Mouse (Mus musculus) bone marrow macrophage, adult 2 months (primary cell): ENCODE results near the gene Csrp1. TPM values are rescaled to one million over a fixed set of nuclear protein-coding genes. Genes with fewer than 3 reads are reported as not detected.

Experiments
- H3K27ac ChIP-seq: 2 replicates; pipeline ENCODE4 v1.5.1; 2012; ENCODE audit warnings: low read depth, low read length; ENCODE audit not compliant: insufficient read depth
- H3K4me1 ChIP-seq: 2 replicates; pipeline ENCODE4 v1.6.1; 2012; ENCODE audit warnings: low read length; ENCODE audit not compliant: control insufficient read depth, insufficient read depth
- H3K4me3 ChIP-seq: 2 replicates; pipeline ENCODE4 v1.5.1; 2012; ENCODE audit warnings: mild to moderate bottlenecking, low read length, moderate library complexity; ENCODE audit not compliant: insufficient read depth
- CTCF ChIP-seq: IDR thresholded peaks from 2 replicates; pipeline ENCODE4 v1.5.1; 2012; ENCODE audit warnings: low read depth, mild to moderate bottlenecking, low read length, moderate library complexity
- POLR2A ChIP-seq: IDR thresholded peaks from 2 replicates; pipeline ENCODE4 v1.6.1; 2012; ENCODE audit warnings: mild to moderate bottlenecking, low read depth, low read length, borderline replicate concordance
- polyA plus RNA-seq: library from polyadenylated mRNA; stranded (reverse); fragments of >200 nt; gene quantifications from 2 replicates; pipeline ENCODE4 v1.2.4, GENCODE M21; 2012; ENCODE audit not compliant: missing spikeins, insufficient read depth, insufficient read length

The Csrp1 gene
- polyA plus RNA-seq, 1 experiment: 80.8 TPM

DNA sequence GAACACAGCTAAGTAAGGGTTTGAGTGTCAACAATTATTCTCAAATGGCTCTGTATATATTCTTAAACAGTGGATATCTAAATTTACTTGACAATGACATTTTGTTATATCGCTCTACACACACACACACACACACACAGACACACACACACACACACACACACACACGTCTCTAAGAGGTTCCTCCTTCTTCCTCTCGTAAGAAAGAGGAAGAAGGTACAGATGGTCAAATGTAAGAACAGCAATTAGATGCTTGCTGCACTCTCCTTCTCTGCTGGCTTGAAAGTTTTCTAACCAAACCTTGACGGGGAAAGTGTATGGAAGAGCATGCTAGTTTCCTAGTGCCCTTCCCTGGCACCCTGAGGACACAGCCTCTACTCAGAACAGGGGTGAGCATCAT is 39.1 kb upstream of the Csrp1 start:
- H3K4me1 ChIP-seq: peaks cover 43% of the 10 kb centered on the region
- H3K27ac ChIP-seq: peak overlapping the region; percentile 90
- H3K4me3 ChIP-seq: peak overlapping the region; percentile 26
- no peak for TF ChIP-seq POLR2A
- no peak for TF ChIP-seq CTCF

GRCm38 (mm10) chr1:135681122-135681521 is 38.7 kb upstream of the Csrp1 start:
- TF ChIP-seq CTCF (no peak), POLR2A (no peak)
- Histone ChIP-seq H3K4me1 (peaks cover 43% of the 10 kb centered on the region), H3K27ac (peak overlapping the region; percentile 90), H3K4me3 (peak overlapping the region; percentile 26)

- Histone ChIP-seq H3K4me3 (no peak overlapping the region), H3K27ac (peak overlapping the region; percentile 72), H3K4me1 (peaks cover 54% of the 10 kb centered on the region)
- TF ChIP-seq POLR2A (no peak), CTCF (no peak)
These were observed 35.0 kb upstream of the Csrp1 start for GRCm38 (mm10) chr1:135684895-135685294.

- TF ChIP-seq POLR2A (no peak), CTCF (no peak)
- Histone ChIP-seq H3K27ac (peak overlapping the region; percentile 72), H3K4me1 (peaks cover 54% of the 10 kb centered on the region), H3K4me3 (0 out of 2 replicates have a peak overlapping the region, but pooled peaks have one; percentile 3)
These were observed 34.5 kb upstream of the Csrp1 start for GRCm38 (mm10) chr1:135685316-135685715.

GRCm38 (mm10) chr1:135686792-135687510 is 32.9 kb upstream of the Csrp1 start:
- Histone ChIP-seq H3K4me3 (peak overlapping the region; percentile 90), H3K4me1 (peaks cover 56% of the 10 kb centered on the region), H3K27ac (peak overlapping the region; percentile 73)
- TF ChIP-seq CTCF (no peak), POLR2A (no peak)

GRCm38 (mm10) chr1:135687771-135688492 is 31.9 kb upstream of the Csrp1 start:
- Histone ChIP-seq H3K27ac (peak overlapping the region; percentile 75), H3K4me1 (peaks cover 49% of the 10 kb centered on the region), H3K4me3 (peak overlapping the region; percentile 90)
- TF ChIP-seq POLR2A (no peak), CTCF (no peak)

DNA sequence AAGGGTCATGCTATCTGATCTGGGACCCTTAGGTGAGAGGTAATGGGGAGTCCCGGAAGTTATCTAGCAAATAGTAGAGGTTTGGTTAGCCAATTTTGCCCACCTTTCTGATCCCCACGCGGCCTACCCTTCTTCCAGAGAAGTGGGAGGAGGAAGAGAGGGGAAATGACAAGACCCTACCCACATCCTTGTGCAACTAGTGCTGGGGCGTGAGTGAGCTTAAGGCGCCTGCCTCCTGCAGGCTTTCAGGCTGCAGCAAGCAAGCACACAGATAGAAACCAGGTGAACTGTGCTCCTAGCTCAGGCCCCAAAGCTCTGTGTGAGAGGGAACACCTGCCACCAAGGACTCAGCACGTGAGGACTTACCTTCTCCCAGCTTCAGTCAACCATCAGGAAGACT is 31.2 kb upstream of the Csrp1 start:
- Histone ChIP-seq H3K27ac (peak overlapping the region; percentile 75), H3K4me3 (peak overlapping the region; percentile 90), H3K4me1 (peaks cover 49% of the 10 kb centered on the region)
- TF ChIP-seq POLR2A: no peak

DNA sequence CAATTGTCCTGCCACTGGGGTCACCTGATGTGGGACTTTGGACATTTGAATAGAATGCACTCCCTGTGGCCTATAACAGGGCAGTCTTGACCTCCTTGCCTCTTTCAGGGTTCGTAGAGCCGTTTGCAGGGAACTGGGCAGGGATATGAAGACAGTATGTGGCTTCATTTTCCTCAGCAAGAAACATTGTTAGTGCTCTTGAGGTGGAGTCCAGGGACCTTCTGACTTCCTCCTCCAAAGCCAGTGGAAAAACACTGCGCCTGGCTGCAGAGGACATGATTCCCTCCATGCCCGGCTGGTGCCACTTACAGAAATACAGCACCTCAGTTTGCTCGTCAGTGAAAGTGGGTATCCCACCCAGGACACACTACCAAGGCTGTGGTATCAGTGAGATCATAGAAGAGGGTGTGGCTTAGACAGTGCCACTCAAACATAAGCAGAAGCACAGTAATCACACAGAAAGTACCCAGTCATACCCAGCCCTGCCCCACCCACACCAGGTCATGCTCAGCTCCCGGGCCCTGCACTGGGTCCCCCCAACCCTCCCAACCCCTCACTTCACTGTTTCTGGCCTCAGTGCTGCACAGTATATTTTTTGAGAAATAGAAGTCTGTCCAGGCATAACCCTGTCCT is 29.0 kb upstream of the Csrp1 start:
- TF ChIP-seq CTCF: no peak
- TF ChIP-seq POLR2A: no peak
- Histone ChIP-seq H3K4me3 (peak overlapping the region; percentile 8; the same call in 1 of the 2 replicates), H3K27ac (peak overlapping the region; percentile 78), H3K4me1 (peaks cover 37% of the 10 kb centered on the region)

- Histone ChIP-seq H3K27ac (peak overlapping the region; percentile 78), H3K4me1 (peaks cover 37% of the 10 kb centered on the region), H3K4me3 (peak overlapping the region; percentile 8; the same call in 1 of the 2 replicates)
- TF ChIP-seq CTCF: no peak
These were observed 28.4 kb upstream of the Csrp1 start for GRCm38 (mm10) chr1:135691417-135691815.

DNA sequence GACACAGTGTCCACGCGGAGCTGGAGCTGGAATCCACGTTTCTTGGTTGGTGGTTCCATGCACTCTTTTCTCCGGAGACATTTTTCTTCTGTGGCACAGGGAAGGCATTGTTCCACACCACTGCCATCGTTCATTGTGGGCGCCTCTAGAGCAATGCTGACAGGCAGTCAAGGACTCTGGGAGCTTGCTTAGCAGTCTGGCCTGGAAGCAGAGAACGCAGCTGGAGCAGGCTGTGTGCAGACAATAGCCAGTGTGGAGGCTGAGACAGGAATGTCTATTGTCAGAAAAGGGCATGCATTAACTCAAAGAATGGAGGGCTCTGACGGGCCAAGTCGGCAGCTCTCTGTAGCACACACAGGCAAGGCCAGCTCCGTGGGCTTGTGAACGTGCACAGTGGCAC is 25.7 kb upstream of the Csrp1 start:
- no peak overlapping the region for H3K27ac ChIP-seq
- no peak overlapping the region for H3K4me3 ChIP-seq
- peaks cover 38% of the 10 kb centered on the region for H3K4me1 ChIP-seq
- TF ChIP-seq POLR2A (no peak), CTCF (no peak)

DNA sequence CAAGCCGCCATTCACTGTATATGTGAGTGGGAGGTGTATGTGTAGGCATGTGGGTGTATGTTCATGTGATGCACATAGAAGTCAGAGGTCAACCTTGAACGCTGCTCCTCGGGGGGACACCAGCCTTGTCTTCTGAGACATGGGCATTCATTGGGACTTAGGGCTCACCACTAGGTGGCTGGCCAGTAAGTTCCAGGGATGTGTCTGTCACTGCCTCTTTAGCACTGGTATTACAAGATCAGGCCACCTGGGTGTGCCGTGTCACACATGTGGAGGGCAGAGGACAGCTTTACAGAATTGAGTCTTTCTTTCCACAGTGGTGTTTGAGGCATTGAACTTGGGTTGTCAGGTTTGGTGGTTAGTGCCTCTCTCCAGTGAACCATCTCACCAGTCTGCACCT is 22.4 kb upstream of the Csrp1 start:
- H3K4me3 ChIP-seq: no peak overlapping the region
- H3K27ac ChIP-seq: no peak overlapping the region
- H3K4me1 ChIP-seq: peaks cover 15% of the 10 kb centered on the region
- TF ChIP-seq CTCF (no peak), POLR2A (no peak)
